Mouse (Mus musculus) liver, postnatal 0 days (tissue): ENCODE measurements around the gene Rad51b. TPM values are rescaled to one million over a fixed set of nuclear protein-coding genes. Genes with fewer than 3 reads are reported as not detected.

Experiments
- ATAC-seq: fragments of 200-750 bp; cut with Nextera tagmentation; 2 replicates; pipeline ENCODE4 v1.8.0; 2017; ENCODE audit warnings: mild to moderate bottlenecking, moderate library complexity
- DNase-seq: peaks from one replicate; pipeline ENCODE4 v3.0.0-alpha.2; 2016
- H3K27ac ChIP-seq: fragments of 300-500 bp; sonication (generic); 2 replicates; pipeline ENCODE4 v1.5.1; 2014; ENCODE audit warnings: antibody characterized with exemption, moderate library complexity, mild to moderate bottlenecking, low read depth
- H3K27me3 ChIP-seq: fragments of 300-500 bp; sonication (generic); 2 replicates; pipeline ENCODE4 v1.6.1; 2014; ENCODE audit warnings: low read length, control low read depth, mixed read lengths; ENCODE audit not compliant: insufficient read depth
- H3K36me3 ChIP-seq: fragments of 300-500 bp; sonication (generic); replicated peaks from 2 replicates; pipeline ENCODE4 v1.6.1; 2014; ENCODE audit warnings: mild to moderate bottlenecking, control low read depth, low read length, moderate library complexity, mixed read lengths; ENCODE audit not compliant: insufficient read depth
- H3K4me1 ChIP-seq: fragments of 300-500 bp; sonication (generic); 2 replicates; pipeline ENCODE4 v1.6.1; 2014; ENCODE audit warnings: antibody characterized with exemption, mild to moderate bottlenecking, control low read depth; ENCODE audit not compliant: insufficient read depth
- H3K4me2 ChIP-seq: fragments of 300-500 bp; sonication (generic); 2 replicates; pipeline ENCODE4 v1.6.1; 2014; ENCODE audit warnings: low read depth, mild to moderate bottlenecking, low read length, moderate library complexity, mixed read lengths
- H3K4me3 ChIP-seq: fragments of 300-500 bp; sonication (generic); 2 replicates; pipeline ENCODE4 v1.5.1; 2014; ENCODE audit warnings: low read depth, low read length
- H3K9ac ChIP-seq: fragments of 300-500 bp; sonication (generic); replicated peaks from 2 replicates; pipeline ENCODE4 v1.6.1; 2014; ENCODE audit warnings: mild to moderate bottlenecking, moderate library complexity
- H3K9me3 ChIP-seq: fragments of 300-500 bp; sonication (generic); 2 replicates; pipeline ENCODE4 v1.6.1; 2016; ENCODE audit warnings: mild to moderate bottlenecking, control low read depth, low read length, mixed read lengths
- CTCF ChIP-seq: sonication (generic); IDR thresholded peaks from 2 replicates; pipeline ENCODE4 v1.5.1; 2016; ENCODE audit warnings: antibody characterized with exemption, low read depth
- EP300 ChIP-seq: IDR thresholded peaks from 2 replicates; pipeline ENCODE4 v1.6.1; 2016; ENCODE audit warnings: antibody characterized with exemption, low read depth, mild to moderate bottlenecking
- WGBS: fragments of 180-500 bp; shearing (Covaris S2); extraction: QIAGEN DNeasy Blood & Tissue Kit; methylation state at CpG from one replicate; pipeline ENCODE4 v1.1.7; 2014; ENCODE audit not compliant: insufficient replicate concordance; 5-methylcytosine and 5-hydroxymethylcytosine counted together
- polyA plus RNA-seq: library from polyadenylated mRNA; unstranded; fragments of >200 nt; fragmentation: Nextera tagmentation; extraction: Ambion mirVana; gene quantifications from 2 replicates; pipeline ENCODE4 v1.2.1, GENCODE M21; 2015

Gene Rad51b
- polyA plus RNA-seq, 1 experiment from 2014 or later = 2.5 TPM

- Histone ChIP-seq H3K36me3 (no peaks in the 10 kb centered on the region), H3K4me2 (no peak overlapping the region), H3K27me3 (no peaks in the 10 kb centered on the region), H3K9me3 (peaks cover 2% of the 10 kb centered on the region; the same call in 1 of the 2 replicates), H3K9ac (no peak overlapping the region), H3K27ac (no peak overlapping the region), H3K4me3 (no peak overlapping the region), H3K4me1 (no peaks in the 10 kb centered on the region)
- TF ChIP-seq EP300 = no peak
- TF ChIP-seq CTCF = no peak
- no peak for DNase-seq
- ATAC-seq = no peak
- 88% methylated on average over 7 of the region's 7 CpGs for WGBS
These were observed 487.1 kb downstream of the Rad51b start for GRCm38 (mm10) chr12:79784159-79784558.

DNA sequence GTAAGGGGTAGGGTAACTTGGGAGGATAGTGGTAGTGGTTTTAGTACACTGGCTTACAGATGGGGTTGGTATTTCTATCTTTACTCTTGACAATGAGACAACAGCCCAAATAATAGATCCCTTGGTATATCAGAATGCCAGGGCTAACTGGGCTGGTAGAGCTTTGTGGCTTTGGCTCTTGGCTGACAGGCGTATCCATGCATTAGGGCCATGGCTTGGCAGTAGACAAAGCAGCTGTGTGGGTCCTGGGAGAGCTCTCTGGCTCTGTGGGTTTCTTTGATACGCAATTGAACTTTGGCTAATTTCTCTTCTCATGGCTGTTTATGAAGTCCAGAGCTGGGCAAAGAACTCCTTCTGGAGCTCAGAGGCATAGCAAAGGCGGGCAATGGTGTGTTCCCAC, 488.6 kb downstream of the Rad51b start:
- TF ChIP-seq CTCF = no peak
- WGBS = 91% methylated on average over 3 of the region's 3 CpGs
- H3K4me3 ChIP-seq = no peak overlapping the region
- DNase-seq (no peak), ATAC-seq (no peak)
- H3K27ac ChIP-seq = no peak overlapping the region
- no peaks in the 10 kb centered on the region for H3K4me1 ChIP-seq
- peaks cover 2% of the 10 kb centered on the region; the same call in 1 of the 2 replicates for H3K9me3 ChIP-seq
- H3K36me3 ChIP-seq = no peaks in the 10 kb centered on the region
- H3K27me3 ChIP-seq = no peaks in the 10 kb centered on the region
- H3K4me2 ChIP-seq = no peak overlapping the region
- no peak overlapping the region for H3K9ac ChIP-seq

DNA sequence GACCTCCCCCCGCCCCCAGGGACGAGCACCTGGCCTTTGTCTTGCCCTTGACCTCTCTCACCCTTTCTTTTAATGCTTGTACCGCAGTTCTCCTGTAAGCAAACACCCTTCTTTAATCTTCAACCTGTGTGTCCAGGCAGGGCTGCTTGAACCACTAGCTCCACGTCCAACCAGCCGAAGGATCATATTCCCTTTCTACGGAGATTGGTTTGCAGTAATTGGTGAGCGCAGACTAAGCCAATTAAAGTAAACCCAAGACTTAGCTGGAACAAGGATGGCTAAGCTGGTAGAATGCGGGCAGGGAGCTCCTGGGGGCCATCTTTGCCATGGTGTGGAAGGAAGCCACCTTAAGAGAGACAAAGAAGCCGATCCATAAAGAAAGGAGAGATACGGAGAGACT, 490.5 kb downstream of the Rad51b start:
- DNase-seq = no peak
- no peaks in the 10 kb centered on the region; the same call in 1 of the 2 replicates for H3K9me3 ChIP-seq
- H3K4me3 ChIP-seq = no peak overlapping the region
- no peak overlapping the region for H3K9ac ChIP-seq
- H3K4me2 ChIP-seq = no peak overlapping the region
- H3K36me3 ChIP-seq = no peaks in the 10 kb centered on the region
- no peaks in the 10 kb centered on the region for H3K27me3 ChIP-seq
- no peak overlapping the region for H3K27ac ChIP-seq
- no peaks in the 10 kb centered on the region for H3K4me1 ChIP-seq
- WGBS = 82% methylated on average over 10 of the region's 10 CpGs
- TF ChIP-seq EP300 (no peak), CTCF (no peak)
- no peak for ATAC-seq

- no peak overlapping the region for H3K27ac ChIP-seq
- H3K9ac ChIP-seq = no peak overlapping the region
- no peaks in the 10 kb centered on the region for H3K27me3 ChIP-seq
- no peak overlapping the region for H3K4me2 ChIP-seq
- no peak for TF ChIP-seq CTCF
- no peak for TF ChIP-seq EP300
- H3K36me3 ChIP-seq = no peaks in the 10 kb centered on the region
- H3K4me1 ChIP-seq = no peaks in the 10 kb centered on the region
- H3K9me3 ChIP-seq = no peaks in the 10 kb centered on the region
- WGBS = 83% methylated on average over 5 of the region's 5 CpGs
- no peak for DNase-seq
- no peak for ATAC-seq
- no peak overlapping the region for H3K4me3 ChIP-seq
These were observed 491.3 kb downstream of the Rad51b start for GRCm38 (mm10) chr12:79788340-79788739.

DNA sequence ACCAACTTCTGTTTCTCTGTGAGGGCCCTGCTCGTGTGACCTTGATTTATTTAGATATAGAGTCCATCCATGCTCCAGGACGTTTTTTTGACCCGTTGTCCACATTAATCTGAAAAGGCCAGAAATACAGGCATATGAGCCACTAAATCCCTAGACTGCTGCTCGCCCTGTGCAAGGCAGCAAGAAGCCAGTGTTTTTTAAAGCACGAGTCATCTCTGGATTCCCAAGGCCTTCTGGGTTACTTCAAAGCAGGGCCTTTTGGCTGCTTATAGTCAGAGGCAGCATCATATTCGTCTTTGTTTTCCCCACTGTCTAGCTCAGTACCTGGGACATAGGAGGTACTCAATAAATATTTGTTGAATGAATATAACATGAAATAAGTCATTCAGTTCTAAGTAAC, 492.4 kb downstream of the Rad51b start:
- H3K4me3 ChIP-seq = no peak overlapping the region
- TF ChIP-seq CTCF (no peak), EP300 (no peak)
- H3K36me3 ChIP-seq = no peaks in the 10 kb centered on the region
- no peak overlapping the region for H3K9ac ChIP-seq
- H3K27me3 ChIP-seq = no peaks in the 10 kb centered on the region
- no peak overlapping the region for H3K4me2 ChIP-seq
- no peaks in the 10 kb centered on the region for H3K9me3 ChIP-seq
- ATAC-seq = no peak
- 81% methylated on average over 6 of the region's 6 CpGs for WGBS
- H3K27ac ChIP-seq = no peak overlapping the region
- DNase-seq = no peak
- no peaks in the 10 kb centered on the region for H3K4me1 ChIP-seq

GRCm38 (mm10) chr12:79793382-79793781, 496.3 kb downstream of the Rad51b start:
- Histone ChIP-seq H3K9me3 (no peaks in the 10 kb centered on the region), H3K4me3 (no peak overlapping the region), H3K27ac (no peak overlapping the region), H3K4me1 (peaks cover 9% of the 10 kb centered on the region), H3K27me3 (no peaks in the 10 kb centered on the region), H3K36me3 (no peaks in the 10 kb centered on the region), H3K9ac (no peak overlapping the region), H3K4me2 (no peak overlapping the region)
- ATAC-seq = no peak
- 62% methylated on average over 8 of the region's 8 CpGs for WGBS
- no peak for TF ChIP-seq EP300
- TF ChIP-seq CTCF = no peak
- DNase-seq = no peak

- DNase-seq = no peak
- Histone ChIP-seq H3K4me2 (no peak overlapping the region), H3K36me3 (no peaks in the 10 kb centered on the region), H3K27ac (no peak overlapping the region), H3K9me3 (no peaks in the 10 kb centered on the region), H3K9ac (no peak overlapping the region), H3K27me3 (no peaks in the 10 kb centered on the region), H3K4me3 (no peak overlapping the region), H3K4me1 (peaks cover 13% of the 10 kb centered on the region)
- no peak for ATAC-seq
- 82% methylated on average over 4 of the region's 4 CpGs for WGBS
- no peak for TF ChIP-seq EP300
These were observed 497.7 kb downstream of the Rad51b start for GRCm38 (mm10) chr12:79794802-79795201.
